Mouse (Mus musculus): ENCODE measurements around the gene Ppat. TPM values are rescaled to one million over a fixed set of nuclear protein-coding genes. Genes with fewer than 3 reads are reported as not detected.
A peak's percentile ranks its signal among the peaks of the same experiment; 100 is the strongest.

Ppat gene
- polyA plus RNA-seq, 1 experiment = 4.0 TPM

DNA sequence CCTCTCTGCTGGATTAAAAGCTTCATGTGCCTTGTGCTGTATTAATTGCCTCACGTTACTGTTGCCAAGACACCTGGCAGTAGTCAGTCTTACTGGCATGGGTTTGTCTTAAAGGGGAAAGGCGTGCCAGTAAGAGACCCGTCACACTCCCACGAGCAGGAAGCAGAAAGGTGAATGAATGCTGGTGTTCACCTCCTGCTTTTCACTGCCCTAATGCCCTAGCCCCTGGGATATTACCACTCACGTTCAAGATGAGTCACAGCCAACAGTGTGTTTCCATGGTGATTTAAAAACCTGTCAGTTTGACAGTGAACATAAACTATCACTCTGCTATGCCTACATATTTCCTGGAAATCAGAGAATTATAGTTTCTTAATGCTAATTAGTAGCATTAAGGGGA, 17.9 kb upstream of the Ppat start:
- TF ChIP-seq GATA1 (IDR thresholded peaks at IDR 0.05; ENCODE audit: borderline replicate concordance, low read length) (no peak), FLI1 (IDR thresholded peaks at IDR 0.05; ENCODE audit: low read length) (no peak)
- Histone ChIP-seq H3K4me1 (peaks cover 13% of the 10 kb centered on the region), H3K36me3 (replicated peaks; ENCODE audit: low read length) (peaks cover 63% of the 10 kb centered on the region), H3K4me3 (replicated peaks) (no peak overlapping the region), H3K9me3 (no peaks in the 10 kb centered on the region), H3K27me3 (replicated peaks) (no peaks in the 10 kb centered on the region)

DNA sequence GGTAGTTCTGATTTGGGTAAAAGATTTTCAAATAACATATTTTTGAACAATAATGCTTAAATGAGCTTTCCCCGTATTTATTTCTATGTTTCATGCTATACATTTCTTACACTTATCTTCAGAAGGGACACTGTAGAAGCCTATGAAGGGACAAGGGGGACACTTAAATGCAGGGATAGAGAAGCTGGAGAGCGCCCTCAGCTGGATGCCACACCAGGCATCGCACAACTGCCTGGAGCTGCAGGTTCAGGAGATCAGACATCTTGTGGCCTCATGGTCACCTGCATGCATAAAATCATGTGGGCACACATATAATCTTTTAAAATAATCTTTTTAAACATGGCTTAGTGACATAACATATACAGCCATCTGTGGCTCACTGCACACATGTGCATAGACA, 13.3 kb upstream of the Ppat start:
- H3K36me3 ChIP-seq (replicated peaks; ENCODE audit: low read length) = peaks cover 98% of the 10 kb centered on the region

DNA sequence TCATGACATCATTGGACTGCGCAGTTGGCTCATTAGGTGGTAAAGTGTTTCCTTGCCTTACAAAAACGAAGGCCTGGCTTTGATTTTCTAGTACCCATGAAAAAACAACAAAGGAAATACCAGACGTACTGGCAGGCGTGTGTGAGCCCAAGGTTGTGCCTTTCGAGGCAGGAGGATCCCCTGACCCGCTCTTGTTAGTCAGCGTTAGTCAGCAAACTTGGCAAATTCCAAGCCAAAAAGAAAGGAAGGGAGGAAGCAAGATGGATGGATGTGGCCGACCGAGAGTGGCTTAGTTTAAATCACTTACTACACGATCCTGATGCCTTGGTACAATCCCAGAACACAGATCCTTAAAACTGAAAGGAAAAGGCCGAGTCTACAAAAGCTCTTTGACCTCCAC, 11.2 kb upstream of the Ppat start:
- TF ChIP-seq GATA1 (IDR thresholded peaks at IDR 0.05; ENCODE audit: borderline replicate concordance, low read length) (no peak), FLI1 (IDR thresholded peaks at IDR 0.05; ENCODE audit: low read length) (no peak)
- H3K27me3 ChIP-seq (replicated peaks) = no peaks in the 10 kb centered on the region
- peaks cover 96% of the 10 kb centered on the region for H3K36me3 ChIP-seq (replicated peaks; ENCODE audit: low read length)
- H3K9me3 ChIP-seq = no peaks in the 10 kb centered on the region
- peaks cover 5% of the 10 kb centered on the region; the same call in 1 of the 2 replicates for H3K4me1 ChIP-seq
- H3K4me3 ChIP-seq (replicated peaks) = no peak overlapping the region

More for the DNA sequence above, 13.3 kb upstream of the Ppat start:
- H3K4me3 ChIP-seq (replicated peaks) = no peak overlapping the region
- TF ChIP-seq FLI1 (IDR thresholded peaks at IDR 0.05; ENCODE audit: low read length) (no peak), GATA1 (IDR thresholded peaks at IDR 0.05; ENCODE audit: borderline replicate concordance, low read length) (no peak)
- no peaks in the 10 kb centered on the region for H3K4me1 ChIP-seq
- H3K27me3 ChIP-seq (replicated peaks) = no peaks in the 10 kb centered on the region
- H3K9me3 ChIP-seq = no peaks in the 10 kb centered on the region

GRCm38 (mm10) chr5:76959587-76959986, 8.2 kb upstream of the Ppat start:
- Histone ChIP-seq H3K4me3 (replicated peaks) (no peak overlapping the region), H3K36me3 (replicated peaks; ENCODE audit: low read length) (peaks cover 93% of the 10 kb centered on the region), H3K9me3 (no peaks in the 10 kb centered on the region), H3K4me1 (peaks cover 17% of the 10 kb centered on the region), H3K27me3 (replicated peaks) (no peaks in the 10 kb centered on the region)
- TF ChIP-seq FLI1 (IDR thresholded peaks at IDR 0.05; ENCODE audit: low read length) = no peak
- no peak for TF ChIP-seq GATA1 (IDR thresholded peaks at IDR 0.05; ENCODE audit: borderline replicate concordance, low read length)

- TF ChIP-seq FLI1 (IDR thresholded peaks at IDR 0.05; ENCODE audit: low read length) (no peak), GATA1 (IDR thresholded peaks at IDR 0.05; ENCODE audit: borderline replicate concordance, low read length) (no peak)
- no peaks in the 10 kb centered on the region for H3K9me3 ChIP-seq
- peaks cover 27% of the 10 kb centered on the region for H3K4me1 ChIP-seq
- H3K36me3 ChIP-seq (replicated peaks; ENCODE audit: low read length) = peaks cover 85% of the 10 kb centered on the region
- no peak overlapping the region for H3K4me3 ChIP-seq (replicated peaks)
- no peaks in the 10 kb centered on the region for H3K27me3 ChIP-seq (replicated peaks)
Observed at GRCm38 (mm10) chr5:76957954-76958353, 6.6 kb upstream of the Ppat start.

DNA sequence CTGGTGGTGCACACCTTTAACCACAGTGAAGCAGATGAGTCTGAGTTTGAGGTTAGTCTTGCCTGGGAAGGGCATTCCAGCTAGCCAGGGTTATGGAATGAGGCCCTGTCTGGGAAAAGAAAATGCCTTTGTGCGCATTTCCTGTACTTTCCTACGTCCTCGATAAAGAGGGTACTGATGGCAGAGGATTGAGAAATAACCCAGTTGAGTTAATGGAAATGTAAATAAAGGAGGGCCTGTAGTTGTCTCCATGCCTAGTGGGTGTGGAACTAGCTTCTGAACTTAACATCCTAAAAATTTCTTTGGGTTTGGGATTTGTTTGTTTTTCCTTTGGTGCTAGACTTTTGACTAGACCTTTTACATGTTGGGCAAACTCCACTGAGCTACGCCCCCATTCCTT, 4.1 kb upstream of the Ppat start:
- H3K4me3 ChIP-seq (replicated peaks) = no peak overlapping the region
- H3K36me3 ChIP-seq (replicated peaks; ENCODE audit: low read length) = peaks cover 61% of the 10 kb centered on the region
- H3K27me3 ChIP-seq (replicated peaks) = no peaks in the 10 kb centered on the region
- no peaks in the 10 kb centered on the region for H3K9me3 ChIP-seq
- no peak for TF ChIP-seq FLI1 (IDR thresholded peaks at IDR 0.05; ENCODE audit: low read length)
- no peak for TF ChIP-seq GATA1 (IDR thresholded peaks at IDR 0.05; ENCODE audit: borderline replicate concordance, low read length)
- H3K4me1 ChIP-seq = peaks cover 40% of the 10 kb centered on the region

DNA sequence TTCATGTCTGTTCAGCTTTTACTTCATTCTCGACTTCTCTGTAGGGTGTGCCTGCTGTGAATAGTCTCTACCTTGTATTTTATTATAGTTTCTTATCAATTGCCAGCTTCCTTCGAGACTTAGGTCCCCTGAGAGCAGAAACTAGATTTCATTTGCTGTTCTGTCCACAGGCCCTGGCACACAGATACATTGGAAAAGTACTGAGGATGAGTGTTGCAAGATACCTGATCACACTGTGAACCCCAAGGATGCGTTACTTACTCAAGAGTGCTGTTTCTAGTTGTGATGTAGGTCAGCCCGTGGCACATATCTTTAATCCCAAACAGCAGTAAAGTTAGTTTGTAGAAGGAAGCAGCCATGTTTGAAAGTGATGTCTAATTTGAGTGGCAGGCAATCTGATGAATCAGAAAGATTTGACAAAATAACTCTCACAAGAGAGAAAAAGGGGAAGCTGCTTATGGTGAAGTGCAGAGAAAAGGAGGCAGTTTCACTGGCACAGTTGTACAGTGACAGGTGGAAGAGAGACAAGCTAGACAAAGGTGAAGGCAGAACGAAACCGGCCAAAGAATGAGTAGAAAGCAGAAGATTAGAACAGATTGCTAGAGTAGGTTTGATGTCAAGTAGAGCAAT, 3.0 kb upstream of the Ppat start:
- H3K27me3 ChIP-seq (replicated peaks) = no peaks in the 10 kb centered on the region
- H3K4me3 ChIP-seq (replicated peaks) = no peak overlapping the region
- peaks cover 51% of the 10 kb centered on the region for H3K36me3 ChIP-seq (replicated peaks; ENCODE audit: low read length)
- no peak for TF ChIP-seq FLI1 (IDR thresholded peaks at IDR 0.05; ENCODE audit: low read length)
- TF ChIP-seq GATA1 (IDR thresholded peaks at IDR 0.05; ENCODE audit: borderline replicate concordance, low read length) = no peak
- H3K9me3 ChIP-seq = no peaks in the 10 kb centered on the region
- peaks cover 50% of the 10 kb centered on the region for H3K4me1 ChIP-seq

- peaks cover 53% of the 10 kb centered on the region for H3K4me1 ChIP-seq
- H3K4me3 ChIP-seq (replicated peaks) = no peak overlapping the region
- peaks cover 47% of the 10 kb centered on the region for H3K36me3 ChIP-seq (replicated peaks; ENCODE audit: low read length)
- no peaks in the 10 kb centered on the region for H3K27me3 ChIP-seq (replicated peaks)
- TF ChIP-seq GATA1 (IDR thresholded peaks at IDR 0.05; ENCODE audit: borderline replicate concordance, low read length) (no peak), FLI1 (IDR thresholded peaks at IDR 0.05; ENCODE audit: low read length) (no peak)
- no peaks in the 10 kb centered on the region for H3K9me3 ChIP-seq
Observed at GRCm38 (mm10) chr5:76953794-76954193, 2.4 kb upstream of the Ppat start.

- H3K36me3 ChIP-seq (replicated peaks; ENCODE audit: low read length) = peaks cover 33% of the 10 kb centered on the region
- no peaks in the 10 kb centered on the region for H3K27me3 ChIP-seq (replicated peaks)
- H3K4me3 ChIP-seq (replicated peaks) = peak overlapping the region; percentile 100
- TF ChIP-seq GATA1 (IDR thresholded peaks at IDR 0.05; ENCODE audit: borderline replicate concordance, low read length) = no peak
- TF ChIP-seq FLI1 (IDR thresholded peaks at IDR 0.05; ENCODE audit: low read length) = no peak
- H3K4me1 ChIP-seq = peaks cover 61% of the 10 kb centered on the region
- H3K9me3 ChIP-seq = no peaks in the 10 kb centered on the region
Observed at GRCm38 (mm10) chr5:76952112-76953040, 998 bp upstream of the Ppat start.

Measured in megakaryocyte, embryonic 14.5 days (primary cell).